Mouse (Mus musculus) erythroid progenitor cell, adult 5-6 weeks (primary cell): Measurements from ENCODE around the gene Zfp131. TPM values are rescaled to one million over a fixed set of nuclear protein-coding genes. Genes with fewer than 3 reads are reported as not detected.
"Not testable (repeated sequence)": the region's sequence is repeated elsewhere in the genome, so short reads cannot be mapped to it uniquely, and the experiment has no call there.

Experiments
- ATAC-seq: replicated peaks from 2 replicates; pipeline ENCODE4 v1.8.0; 2016; ENCODE audit warnings: moderate number of reproducible peaks, mild to moderate bottlenecking, moderate TSS enrichment, inconsistent platforms; ENCODE audit not compliant: poor library complexity, low FRiP score, severe bottlenecking
- total RNA-seq, 2 experiments: library from RNA; stranded (forward) in 1 of 2; stranded (reverse) in 1 of 2; fragments of 150-400 nt in 1 of 2; fragments of 186-747, 209-891 nt in 1 of 2; gene quantifications; 2 replicates each; pipeline versions ENCODE4 v1.2.3 to v1.2.4; 2015 to 2017; ENCODE audit warnings: low replicate concordance in 2 of 2

The Zfp131 gene
- total RNA-seq (2015; ENCODE audit: low replicate concordance) (27.8 and 49.9 TPM in 2 replicates), total RNA-seq (2017; ENCODE audit: low replicate concordance) (38.9 and 41.3 TPM in 2 replicates)

DNA sequence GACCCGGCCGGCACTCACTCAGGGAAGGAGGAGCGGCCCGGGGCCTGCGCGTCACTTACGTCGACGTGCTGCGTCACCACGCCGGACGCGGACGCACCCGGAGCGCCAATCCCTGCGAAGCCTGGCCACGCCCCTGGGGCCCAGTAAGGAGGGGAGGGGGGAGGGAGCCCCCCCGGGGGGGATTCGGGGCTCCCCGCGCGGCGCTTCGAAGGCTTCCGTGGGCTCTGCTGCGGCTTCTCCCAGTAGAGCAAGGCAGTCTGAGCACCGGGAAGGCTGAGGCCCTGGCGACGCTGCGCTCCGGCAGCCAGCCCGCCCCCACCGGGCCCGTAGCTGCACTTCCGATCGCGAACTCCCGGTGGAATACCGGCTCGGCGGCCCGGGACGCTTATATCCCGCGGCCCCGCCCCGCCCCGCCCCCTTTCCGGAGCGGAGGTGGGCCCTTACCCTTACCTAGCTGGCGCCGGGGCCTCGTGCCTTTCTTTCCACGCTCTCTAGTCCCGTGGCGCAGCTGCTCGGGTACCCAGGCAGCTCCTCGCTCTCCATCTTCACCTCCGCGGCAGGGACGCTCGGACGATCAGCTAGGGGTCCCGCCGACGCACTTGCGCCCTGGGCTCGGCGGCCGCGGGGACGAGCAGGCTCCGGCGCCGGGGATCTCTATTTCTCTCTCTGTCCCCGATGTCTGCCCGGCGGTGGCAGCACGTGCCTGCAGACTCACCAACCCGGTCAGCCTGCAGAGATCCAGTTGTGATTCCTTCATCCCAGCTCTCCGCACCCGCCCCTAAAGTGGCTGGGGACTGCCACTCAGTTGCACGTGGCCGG, at the start of gene Zfp131:
TSS of gene Zfp131 (minus strand) at position 129 of the 819 bp plus-strand sequence.
- peak; percentile 98 for ATAC-seq

DNA sequence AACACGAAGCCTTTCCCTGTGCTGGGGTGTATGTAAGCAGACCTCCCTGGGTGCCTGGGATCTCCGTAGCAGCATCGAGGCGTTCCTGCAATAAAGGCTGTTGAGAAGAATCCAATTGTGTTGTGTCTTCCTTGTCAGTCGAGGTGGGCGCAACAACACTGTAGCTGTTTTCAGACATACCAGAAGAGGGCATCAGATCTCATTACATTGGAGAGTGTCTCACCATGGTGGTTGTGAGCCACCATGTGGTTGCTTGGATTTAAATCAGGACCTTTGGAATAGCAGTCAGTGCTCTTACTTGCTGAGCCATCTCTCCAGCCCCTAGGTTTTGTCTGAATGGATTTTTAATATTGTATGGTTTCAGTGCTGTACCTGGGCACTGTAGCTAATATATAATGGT, 49.3 kb upstream of the Zfp131 start:
- not testable (repeated sequence) for ATAC-seq

DNA sequence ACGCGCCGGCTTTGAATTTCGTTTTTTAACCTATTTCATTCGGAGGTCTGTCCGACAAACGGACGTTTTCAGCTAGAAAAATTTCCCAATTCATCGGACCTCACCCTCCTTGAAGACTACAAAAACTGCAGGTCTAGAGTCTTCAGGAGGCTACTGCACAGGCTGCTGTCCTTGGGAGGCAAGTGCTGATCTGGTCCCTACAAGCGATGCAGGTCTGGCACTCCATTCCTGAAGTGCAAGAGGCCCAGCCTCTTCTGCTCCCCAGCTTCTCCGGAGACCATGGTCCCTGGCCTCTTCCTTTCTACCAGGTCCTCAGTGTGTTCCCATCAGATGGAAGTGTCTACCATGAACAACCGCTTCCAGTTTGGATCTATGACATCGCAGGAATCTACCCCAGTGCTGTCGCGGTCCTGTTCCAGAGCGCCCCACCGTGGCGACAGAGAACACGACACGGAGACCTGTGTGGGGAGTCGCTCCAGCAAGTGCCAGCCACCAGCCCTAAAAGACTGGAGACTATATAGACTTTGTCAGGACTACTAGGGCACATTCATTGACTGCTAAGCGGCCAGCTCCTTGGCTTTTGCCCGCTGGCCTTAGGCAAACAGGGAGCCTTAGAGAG, 47.1 kb upstream of the Zfp131 start:
- ATAC-seq = not testable (repeated sequence)

DNA sequence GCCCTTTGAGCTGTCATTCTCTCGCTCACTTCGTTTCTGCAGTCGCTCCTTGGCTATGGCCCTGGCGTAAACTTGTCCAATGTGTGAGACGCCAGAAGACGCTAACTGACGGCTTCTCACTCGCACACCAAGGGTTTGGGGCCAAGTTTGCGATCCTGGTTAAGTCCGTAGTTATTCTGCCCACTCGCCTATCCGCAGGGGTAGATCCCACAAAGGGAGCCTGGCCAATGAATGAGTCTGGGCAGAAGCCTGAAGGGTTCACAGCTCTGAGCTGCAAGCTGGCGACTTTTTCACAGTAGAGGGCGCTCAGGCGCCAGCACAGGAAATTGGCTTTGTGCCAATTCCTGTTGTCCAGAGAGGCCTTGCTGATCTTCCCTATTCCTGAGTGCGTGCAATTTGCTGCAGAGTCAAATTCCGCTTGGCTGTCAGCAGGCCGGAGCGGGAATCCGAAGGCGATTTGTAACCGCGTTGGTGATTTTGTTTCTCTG, 45.7 kb upstream of the Zfp131 start:
- 0 out of 2 replicates have a peak, but pooled peaks have one; percentile 10 for ATAC-seq

DNA sequence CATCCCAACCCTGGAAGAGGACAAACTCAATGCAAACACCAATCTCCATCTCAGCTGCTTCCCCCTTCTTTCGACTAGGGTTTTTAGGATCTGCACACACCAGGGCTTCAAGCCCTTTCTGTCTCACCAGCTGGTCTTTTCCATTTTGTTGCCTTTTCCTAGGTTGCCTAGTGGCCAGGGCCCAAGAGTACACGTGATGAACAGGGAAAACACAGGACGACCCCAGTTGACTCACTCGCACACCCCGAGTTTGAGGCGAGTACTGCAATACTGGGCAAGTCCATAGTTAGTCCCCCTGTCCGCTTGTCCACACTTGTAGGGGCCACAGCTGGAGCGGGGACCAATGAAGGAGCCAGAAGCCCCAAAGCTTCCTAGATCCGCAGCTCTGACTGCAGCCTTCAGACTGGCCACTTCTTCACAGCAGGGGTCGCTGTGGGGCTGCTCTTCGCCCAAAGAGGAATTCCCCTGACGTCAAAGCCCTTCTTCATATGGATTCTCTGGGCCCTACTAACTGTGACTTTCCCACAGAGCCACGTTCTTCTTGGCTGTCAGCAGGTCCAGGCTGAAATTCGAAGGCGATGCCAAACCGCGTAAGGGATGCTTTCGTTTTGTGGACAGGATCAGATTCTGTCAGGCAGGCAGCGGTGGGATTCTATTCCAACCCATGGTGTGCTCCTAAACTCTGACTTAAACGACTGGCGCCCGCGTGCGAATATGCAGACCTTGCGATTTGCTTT, 44.8 kb upstream of the Zfp131 start, which contains the start of gene D13Ertd608e:
TSS of gene D13Ertd608e (plus strand) at position 687 of the 737 bp plus-strand sequence.
- not testable (repeated sequence) for ATAC-seq

DNA sequence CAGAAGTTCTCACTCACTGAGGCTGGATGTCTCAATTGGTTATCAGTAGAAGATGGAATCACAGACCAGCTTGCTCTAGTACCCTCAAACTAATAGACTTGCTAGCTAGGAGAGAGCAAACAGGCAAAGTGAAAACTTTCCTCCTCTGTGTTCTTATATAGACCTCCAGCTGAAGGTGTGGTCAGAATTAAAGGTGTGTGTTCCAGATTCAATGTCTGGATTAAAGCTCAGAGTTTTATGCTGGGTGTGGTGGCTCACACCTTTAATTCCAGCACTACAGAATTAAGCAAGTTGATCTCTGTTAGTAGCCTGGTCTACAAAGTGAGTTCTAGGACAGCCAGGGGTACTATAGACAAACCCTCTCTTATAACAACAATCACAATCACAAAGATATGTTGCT, 39.4 kb upstream of the Zfp131 start, which contains the start of gene AF067063:
TSS of gene AF067063 (minus strand) at position 101 of the 400 bp plus-strand sequence.
- ATAC-seq = not testable (repeated sequence)

DNA sequence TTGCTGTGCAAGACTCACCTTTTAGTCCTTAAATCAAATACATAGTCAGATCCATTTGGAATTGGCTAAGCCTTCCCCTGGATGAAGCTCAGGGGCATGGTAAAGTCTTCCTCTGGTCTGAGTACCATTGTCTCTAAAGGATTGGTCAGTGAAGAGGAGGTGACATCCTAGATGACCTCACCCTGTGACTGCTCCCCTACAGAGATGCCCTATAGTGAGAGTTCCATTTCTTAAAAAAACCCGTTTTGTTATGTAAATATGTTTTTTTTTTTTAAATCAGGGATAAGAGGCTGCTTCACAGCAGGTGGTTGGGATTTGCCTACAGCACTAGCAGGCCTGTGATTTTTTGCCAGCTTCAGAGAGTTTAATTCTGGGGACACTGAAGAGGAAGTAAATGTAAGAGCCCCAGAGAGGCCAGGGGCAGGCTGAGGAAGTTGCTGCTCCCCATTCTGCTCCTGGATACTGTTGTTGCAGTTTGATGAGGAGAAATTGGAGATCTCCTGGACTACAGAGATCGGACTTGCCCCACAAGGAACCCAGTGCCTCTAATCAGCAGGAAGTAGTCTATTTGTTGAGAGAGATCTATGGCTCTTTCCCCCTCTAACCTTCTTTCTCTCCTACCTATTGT, 27.0 kb upstream of the Zfp131 start:
- ATAC-seq = no peak

DNA sequence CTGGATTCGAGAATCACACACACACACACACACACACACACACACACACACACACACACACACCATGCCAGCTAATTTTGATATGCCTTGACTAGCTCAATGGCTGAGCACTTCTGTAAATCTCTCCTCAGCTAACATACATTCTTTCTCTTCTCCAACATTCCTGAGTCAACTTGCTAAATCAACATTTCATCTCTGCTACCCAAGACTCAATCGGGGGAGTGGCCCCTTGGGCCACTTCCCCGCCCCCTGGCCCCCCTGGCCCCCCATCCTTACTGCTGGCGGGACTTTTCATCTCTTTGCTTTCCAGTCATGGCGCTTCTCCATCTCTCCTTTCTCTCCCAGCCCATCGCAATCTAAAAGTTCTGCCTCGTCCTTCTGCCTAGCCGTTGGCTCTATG, 26.1 kb upstream of the Zfp131 start:
- no peak for ATAC-seq

DNA sequence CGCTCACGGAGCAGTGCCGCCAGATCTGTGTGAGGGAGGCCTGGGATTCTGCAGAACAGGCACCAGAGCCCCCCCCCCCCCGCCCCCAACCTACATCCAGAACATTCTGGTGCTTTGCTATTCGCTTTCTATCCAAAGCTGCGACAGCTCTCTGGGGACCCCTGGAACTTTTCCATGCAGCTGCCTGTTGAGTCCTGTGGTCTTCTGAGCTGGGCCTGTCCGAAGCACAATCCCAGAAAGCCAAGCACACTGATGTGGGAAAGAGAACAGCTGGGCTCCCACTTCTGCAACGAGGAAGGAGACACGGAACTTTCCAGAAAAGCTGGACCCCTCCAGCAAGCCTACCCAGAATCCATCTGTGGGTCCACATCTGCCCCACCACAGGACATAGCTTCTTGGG, 19.3 kb upstream of the Zfp131 start:
- ATAC-seq = no peak

DNA sequence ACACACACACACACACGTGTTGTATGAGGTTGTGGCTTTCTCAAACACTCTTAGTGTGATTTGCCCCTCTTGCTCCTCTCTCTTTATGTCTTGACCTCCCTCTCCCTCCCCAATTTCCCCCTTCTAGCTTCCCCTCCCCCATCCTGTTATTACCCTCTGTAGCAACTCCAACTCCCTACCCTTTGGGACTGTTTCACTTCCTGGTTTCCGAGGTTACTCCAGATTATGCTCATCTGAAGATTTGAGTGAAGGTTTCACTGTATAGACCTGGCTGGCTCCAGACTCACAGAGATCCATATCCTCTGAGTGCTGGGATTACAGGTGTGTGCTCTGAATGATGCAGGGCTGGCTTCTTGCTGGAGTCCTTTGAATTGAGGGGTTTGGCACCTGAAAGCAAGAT, 18.2 kb upstream of the Zfp131 start:
- ATAC-seq = no peak

DNA sequence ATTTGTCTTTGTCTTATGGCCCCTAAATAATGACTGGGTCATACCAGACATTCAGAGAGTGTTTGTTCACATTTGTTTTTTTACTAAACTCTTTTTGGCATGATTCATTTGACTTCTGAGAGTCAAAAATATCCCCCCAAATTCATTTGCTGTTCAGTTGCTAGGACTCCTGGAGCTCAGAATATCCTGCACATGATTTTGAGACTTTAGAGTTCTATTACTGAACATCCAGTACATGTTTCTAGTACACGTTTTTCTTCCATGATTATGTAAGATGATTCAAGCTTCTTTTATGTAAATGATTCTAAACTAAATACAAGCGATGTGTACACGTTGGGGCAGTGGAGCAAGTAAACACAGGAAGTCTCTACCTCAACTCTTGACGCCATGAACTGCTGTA, 7.0 kb upstream of the Zfp131 start:
- no peak for ATAC-seq

DNA sequence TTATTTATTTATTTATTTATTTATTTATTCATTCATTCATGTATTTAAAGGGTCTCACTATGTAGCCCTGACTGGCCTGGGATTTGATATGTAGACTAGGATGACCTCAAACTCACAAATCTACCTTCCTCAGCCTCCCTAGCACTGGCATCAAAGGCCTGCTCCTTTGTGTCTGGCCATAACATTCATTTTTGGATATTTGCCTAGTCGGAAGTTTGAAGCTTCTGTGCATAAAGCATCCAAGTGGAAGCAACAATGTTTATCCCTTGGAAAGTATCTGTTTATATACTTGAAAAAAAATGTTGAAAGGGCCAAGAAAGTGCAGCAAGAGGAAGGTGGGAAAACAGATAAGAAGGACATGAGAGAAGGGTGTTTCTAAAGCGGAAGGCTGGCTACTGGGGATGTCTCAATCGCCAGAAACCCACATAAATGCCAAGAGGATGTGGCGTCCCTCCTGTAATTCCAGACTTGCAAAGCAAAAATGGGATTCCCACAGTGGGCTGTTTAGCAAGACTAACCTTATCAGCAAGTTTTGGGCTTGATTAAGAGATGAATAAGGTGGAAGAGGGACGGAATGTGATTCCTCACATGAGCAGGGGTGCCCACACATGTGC, 2.2 kb upstream of the Zfp131 start:
- no peak for ATAC-seq

DNA sequence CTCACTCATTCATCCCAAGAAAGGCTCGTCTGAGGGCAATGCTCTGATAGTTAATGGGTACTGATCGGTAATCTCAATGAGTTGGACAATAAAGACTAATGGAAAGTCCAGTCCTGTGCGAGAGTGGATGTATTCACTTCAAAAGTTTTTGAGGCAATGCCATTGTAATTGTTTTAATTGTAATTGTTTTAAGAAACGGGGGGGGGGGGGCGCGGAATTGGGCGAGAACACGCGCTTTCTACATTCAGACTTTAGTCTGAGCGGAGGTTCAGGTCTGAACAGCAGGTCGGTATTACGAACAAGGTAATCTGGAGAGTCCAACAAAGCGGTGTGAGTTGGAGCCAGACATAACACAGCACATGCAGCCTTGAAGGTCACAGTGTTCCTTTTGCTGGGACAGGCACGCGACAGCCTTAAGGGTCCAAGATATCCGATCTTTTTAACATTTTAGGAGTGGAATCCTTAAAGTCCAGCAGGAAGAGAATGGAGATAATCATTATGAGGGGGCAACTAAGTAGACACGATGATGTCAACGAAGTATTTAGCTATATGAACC, 969 bp upstream of the Zfp131 start:
- no peak for ATAC-seq

DNA sequence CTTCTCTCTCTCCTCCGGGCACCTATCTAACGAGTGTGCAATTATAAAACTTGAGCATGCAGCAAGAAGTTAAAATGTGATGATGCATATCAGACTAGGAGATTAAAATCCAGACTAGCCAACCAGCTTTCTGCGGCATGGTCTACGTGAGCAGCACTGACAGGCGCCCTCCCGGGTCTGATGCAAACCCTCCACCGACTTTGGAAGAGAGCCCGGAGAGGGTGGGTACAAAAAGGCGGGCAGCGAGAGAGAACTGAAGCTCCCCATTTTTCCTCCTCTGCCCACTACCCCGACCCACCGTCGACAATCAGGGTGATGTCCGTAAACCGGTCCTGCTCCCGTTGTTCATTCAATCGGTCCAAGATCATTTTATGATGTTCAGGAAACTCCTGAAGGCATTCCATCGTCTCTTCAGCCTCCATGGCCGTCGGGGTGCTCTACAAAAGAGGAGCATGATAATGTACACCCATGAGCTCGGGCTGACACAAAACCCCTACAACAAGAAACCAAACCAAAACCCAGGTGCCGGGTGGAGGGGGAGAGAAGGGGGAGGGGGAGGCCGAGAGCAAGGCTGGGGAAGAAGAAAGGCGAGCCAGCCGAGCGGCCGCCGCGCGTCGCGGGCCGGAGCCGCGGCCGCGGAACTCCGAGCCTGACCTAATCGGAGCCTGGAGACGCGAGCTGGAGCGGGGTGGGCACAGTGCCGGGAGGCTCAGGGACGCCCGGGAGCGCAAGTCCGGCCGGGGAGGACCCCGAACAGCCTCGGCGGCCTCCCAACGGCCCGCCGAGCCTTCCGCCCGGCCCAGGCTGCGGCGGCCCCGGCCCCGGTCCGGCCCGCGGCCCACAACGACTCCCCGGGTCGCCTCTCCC, 605 bp downstream of the Zfp131 start:
- ATAC-seq = peak; percentile 46

DNA sequence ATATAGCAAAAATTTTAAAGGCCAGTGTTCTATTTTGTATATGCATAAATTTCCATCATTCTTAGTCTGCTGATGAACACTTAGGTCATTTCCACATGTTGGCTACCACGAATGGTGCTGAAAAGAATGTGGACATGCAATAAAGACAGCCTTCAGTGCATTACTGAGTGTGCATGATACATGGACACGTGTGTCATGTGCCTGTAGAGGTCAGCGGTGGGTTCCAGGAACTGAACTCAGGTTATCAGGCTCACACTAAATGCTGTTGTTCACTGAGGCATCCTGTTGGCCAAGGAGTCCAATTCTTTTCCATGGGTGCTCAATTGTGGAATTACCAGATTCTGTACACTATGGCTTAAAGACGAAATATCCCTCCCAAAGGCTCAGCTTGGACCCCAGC, 7.1 kb downstream of the Zfp131 start:
- ATAC-seq = no peak

DNA sequence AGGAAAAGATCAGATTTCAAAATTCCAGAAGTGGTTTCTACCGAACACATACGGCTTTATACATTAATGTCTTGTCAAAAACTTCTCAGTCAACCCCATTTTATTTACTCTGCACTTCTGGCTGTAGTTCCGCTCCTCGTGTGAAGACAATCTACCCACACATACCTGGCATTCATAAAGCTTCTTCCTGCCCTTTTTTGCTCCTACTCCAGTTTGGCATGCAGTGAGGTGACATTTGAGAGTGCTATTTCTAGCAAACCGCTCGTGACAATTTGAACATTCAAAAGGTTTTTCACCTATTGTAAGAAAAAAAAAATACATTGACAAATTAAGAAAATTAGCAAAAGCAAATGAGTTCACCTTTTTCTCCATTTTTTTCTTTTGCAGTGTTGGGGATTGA, 22.1 kb downstream of the Zfp131 start:
- ATAC-seq = no peak

DNA sequence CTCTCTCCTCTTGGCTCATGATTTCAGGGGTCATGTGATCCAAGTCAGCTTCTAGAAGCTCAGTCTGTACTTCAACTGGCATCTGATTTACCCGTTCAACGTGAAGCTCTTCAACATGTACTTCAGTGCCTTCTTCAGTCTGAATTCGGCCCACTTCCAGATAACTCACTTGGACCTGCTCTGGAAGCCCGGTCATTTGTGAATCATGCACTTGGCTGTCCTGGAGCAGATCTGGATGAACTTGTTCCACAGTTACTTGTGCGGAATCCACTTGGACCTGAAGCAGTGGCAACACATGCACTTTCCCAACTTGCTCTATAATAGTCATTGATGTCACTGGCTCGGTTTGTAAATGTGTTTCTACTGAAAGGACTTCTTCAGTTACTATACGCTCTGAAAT, 24.2 kb downstream of the Zfp131 start:
- no peak for ATAC-seq

DNA sequence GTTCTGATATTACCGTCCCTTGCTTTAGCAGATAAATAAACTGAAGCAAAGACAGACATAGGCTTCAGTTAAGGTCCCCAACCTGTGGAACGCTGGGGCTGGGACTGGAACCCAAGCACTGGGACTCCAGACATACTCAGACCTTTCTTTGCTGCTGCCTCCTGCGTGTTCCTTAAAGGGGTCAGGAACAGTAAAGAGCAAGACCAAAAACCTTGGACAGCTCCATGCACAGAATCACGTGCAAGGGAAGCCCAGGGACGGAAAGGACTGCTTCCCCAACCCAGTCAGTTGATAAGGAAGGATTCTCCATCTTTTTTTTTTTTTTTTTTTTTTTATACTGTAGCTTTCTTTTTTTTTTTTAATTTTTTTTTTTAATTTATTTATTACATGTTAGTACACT, 33.9 kb downstream of the Zfp131 start:
- ATAC-seq = no peak
